Mouse (Mus musculus) adrenal gland, postnatal 4 days (tissue): ENCODE measurements at regions not wholly inside any gene's neighbourhood (a gene's known extent, or its start where the extent isn't known, plus 50 kb on each side); places are given as distances from the start of the nearest gene placed in this dataset.

Experiments
- DNase-seq, 2 experiments: peaks; one replicate each; pipeline ENCODE4 v3.0.0; 2021 to 2022; ENCODE audit warnings: low spot score in 2 of 2, mixed read lengths in 2 of 2

DNA sequence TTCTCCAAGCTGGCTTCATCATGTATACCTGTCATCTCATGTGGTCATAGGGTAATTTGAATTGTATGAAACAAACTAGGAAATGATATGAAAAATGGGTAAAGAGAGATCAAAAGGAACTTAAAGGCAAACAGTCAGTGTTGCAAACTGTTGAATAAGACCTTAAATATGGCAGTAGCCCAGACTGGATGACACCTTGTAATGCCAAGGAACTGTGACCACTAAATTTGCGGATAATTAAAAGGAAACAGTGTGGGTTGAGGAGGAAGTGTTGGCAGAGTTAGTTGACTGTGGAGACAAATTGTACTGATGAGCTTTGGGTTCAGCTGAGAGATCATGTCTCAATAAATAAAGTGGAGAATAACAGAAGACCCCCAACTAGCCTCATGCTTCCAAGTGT is 147.3 kb upstream of the Rasa1 start:
- no peak for DNase-seq

GRCm38 (mm10) chr13:85430821-85431220 is 141.9 kb upstream of the Rasa1 start:
- no peak for DNase-seq

DNA sequence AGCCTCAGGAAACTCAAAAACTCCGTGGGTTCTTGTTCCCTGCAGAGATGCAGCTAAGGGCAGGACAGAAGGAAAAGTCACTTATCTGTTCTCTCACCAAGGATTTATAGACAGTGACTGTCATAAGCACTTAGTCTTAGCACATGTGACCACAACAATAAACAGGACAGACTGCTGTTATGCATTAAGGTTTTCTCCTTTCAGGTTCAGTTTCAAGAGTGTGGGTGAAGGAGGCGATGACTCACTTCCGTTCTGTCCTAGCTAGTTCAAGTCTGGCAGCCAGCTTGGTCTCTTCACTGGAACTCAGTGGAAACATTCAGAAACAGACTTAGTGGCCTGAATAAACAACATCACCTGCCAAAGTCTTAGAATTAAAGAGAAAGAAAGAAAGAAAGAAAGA is 141.1 kb upstream of the Rasa1 start:
- DNase-seq, result no peak

DNA sequence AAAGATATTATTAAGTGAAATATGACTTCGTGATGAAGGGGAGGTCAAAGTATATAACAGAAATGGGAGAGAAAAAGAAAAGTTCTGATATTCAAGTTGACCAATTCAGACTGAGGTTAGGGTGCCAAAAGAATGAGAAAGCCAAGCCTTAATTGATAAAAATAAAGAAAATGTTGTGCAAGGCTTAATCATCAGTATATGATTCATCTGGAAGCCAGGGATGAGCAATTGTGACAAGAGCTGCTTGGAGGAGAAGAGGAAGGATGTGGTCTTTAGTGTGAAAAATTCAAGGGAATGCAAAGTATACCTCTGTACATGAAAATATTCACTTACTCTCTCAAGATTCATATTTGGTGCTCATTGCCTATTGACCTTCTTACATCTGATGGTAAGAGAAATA is 129.7 kb upstream of the Rasa1 start:
- no peak for DNase-seq

DNA sequence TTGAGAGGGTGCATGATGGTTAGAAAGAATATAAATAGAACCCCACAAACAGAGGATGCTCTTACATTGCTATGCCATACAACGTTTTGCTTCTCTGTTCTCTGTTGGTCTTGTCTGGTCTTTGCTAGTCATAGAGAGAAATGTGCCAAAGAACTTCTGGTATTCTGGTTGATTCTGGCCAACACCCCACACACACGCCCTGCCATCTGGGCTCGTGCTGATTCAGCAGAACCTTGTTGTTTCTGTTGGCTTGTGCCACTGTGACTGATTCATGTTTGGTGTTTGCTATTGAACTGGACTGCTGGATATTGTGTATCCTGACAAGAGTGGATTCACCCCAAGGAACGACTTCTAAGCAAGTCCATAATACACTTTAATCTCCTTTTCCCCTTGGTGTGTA is 126.0 kb upstream of the Rasa1 start:
- no peak for DNase-seq

DNA sequence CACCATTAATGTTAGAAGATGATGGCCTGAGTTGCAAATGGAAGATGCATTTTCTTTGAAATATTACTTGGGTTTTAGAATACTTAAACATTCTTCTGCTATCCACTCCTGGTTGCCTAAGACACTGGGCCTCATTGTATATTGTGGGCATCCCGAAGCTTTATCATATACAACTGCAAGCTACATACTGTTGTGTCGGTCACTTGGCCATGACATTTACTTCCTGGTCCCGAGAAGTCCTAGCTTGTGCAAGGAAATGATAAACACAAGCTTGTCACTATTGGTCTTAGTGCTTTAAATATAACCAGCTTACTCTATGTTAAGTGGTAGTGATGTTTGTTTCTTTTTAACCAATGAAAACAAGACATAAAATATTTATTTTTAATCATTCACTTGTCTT is 122.4 kb upstream of the Rasa1 start:
- DNase-seq, result no peak

- DNase-seq, result no peak
Measured at GRCm38 (mm10) chr13:85398834-85399233, 109.9 kb upstream of the Rasa1 start.

DNA sequence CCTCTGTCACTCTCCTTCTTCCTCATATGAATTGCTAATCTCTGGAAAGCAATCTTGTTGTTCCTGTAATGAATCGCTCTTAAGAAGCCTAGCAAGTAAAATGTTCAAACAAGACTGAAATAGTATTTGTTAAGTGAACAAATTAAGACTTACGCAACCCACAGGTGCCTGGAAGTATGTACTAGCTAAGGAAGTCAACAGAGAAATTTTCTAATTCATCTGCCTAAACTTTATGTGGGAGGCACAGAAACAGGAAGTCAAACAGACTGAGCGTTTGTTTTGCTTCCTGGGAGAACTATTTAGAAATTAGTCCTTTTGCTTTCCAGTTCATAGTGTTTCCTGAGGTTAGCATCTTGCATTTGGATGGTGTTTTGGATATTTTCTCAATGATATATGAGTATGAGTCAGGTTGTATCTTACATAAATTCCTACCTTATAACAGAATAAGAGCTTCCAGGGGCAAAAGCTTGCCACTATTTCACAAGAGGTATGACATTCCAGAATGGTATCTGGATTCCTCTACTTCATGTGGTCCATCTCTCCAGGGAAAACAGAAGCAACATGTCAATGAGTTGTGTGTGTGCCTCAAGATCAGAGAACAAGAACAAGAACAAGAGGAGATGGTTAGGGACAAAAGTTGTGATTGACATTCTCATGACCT is 87.5 kb upstream of the Rasa1 start:
- no peak for DNase-seq

GRCm38 (mm10) chr13:85359621-85360020 is 70.7 kb upstream of the Rasa1 start:
- DNase-seq, result no peak

DNA sequence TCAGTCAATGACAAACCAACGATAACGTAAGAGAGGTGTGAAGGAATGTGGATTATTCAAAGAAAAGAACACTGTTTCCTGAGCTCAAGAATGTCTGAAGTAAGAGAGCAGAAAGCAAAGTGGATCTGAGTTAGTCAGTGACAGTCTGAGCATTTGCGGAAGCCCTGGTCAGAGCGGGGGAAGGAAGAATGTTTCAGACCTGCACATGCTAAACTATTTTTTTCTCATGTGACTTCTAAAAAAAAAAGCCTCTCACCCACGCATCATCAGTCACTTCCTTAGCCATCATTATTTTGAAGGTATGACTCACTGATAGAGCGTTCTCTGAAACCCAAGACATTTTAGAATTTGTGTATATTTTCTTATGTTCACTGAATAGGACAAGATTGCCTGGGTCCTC is 70.2 kb upstream of the Rasa1 start:
- no peak for DNase-seq

DNA sequence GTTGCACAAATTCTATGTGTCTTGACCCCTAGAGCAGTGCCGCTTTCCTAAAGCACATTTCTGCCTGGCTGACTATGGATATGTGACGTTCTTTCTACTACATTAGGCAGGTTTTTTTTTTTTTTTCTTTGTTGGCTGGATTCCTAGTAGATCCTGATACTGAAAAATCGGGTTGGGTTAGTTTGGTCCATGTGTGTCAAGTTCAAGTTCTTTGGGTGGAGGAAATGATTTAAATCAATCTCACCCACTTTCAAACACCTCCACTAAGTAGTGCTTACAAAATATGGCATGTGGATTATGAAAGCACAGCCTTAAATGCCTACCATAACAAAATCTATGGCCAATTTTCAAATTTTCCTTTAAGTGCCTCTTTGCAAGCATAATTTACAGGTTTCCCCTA is 63.1 kb upstream of the Rasa1 start:
- no peak for DNase-seq
